Mouse (Mus musculus): ENCODE measurements around the gene Stard13. TPM values are rescaled to one million over a fixed set of nuclear protein-coding genes. Genes with fewer than 3 reads are reported as not detected.
A peak's percentile ranks its signal among the peaks of the same experiment; 100 is the strongest.

The Stard13 gene
- polyA plus RNA-seq, 1 experiment from 2014 or later: 1.4 TPM

DNA sequence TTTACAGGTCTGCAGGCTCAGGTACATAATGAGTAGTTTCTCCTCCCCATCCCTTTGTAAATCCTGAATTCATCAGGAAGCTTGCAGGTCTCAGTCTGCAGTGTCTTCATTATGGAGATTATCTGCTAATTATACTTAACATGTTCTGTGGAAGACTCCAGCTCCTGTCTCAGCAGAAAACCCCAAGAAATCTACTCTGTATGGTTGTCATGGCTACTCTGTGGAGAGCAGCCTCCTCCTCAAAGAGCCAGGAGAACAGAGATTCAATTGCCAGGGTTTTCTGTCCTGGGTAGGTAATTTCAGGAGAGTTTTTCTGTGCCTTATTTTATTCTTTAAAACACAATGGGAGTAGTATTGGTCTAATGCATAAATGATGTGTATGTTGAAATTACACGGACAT, 210.7 kb downstream of the Stard13 start:
- Histone ChIP-seq H3K27me3 (ENCODE audit: control insufficient read depth, insufficient read depth, low read length) (no peaks in the 10 kb centered on the region), H3K4me2 (peak overlapping the region; percentile 49; the same call in 1 of the 2 replicates), H3K4me3 (ENCODE audit: low read depth, low read length) (no peak overlapping the region), H3K9me3 (replicated peaks; ENCODE audit: control insufficient read depth, low read length) (no peaks in the 10 kb centered on the region), H3K4me1 (ENCODE audit: control insufficient read depth, insufficient read depth, low read length) (peaks cover 4% of the 10 kb centered on the region; the same call in 1 of the 2 replicates), H3K36me3 (ENCODE audit: control insufficient read depth, insufficient read depth, low read length) (no peaks in the 10 kb centered on the region), H3K9ac (ENCODE audit: low read depth, low read length) (no peak overlapping the region), H3K27ac (ENCODE audit: low read depth, low read length) (no peak overlapping the region)
- WGBS (ENCODE audit: insufficient replicate concordance): 12% methylated on average over 1 of the region's 1 CpGs
- no peak for ATAC-seq (replicated peaks; ENCODE audit: insufficient number of reproducible peaks, low FRiP score, low TSS enrichment)

DNA sequence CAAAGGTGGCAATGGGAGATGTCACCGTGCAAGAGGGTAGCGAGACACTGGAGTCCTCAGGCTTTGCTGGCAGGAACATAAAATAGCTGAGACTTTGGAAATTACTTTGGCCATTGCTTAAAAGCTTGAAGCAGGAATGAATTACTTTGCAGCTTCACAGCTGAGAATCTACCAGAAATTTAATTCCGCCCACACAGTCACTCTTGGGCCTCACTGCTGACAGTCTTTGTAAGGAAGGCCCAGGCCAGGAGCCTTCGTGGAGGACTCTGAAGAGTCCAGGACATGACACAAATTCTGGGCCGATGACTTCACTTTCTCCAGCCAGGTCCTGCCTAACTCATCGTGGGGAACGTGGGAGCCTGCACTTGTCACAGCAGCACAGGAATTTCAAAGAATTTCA, 211.6 kb downstream of the Stard13 start:
- no peak for ATAC-seq (replicated peaks; ENCODE audit: insufficient number of reproducible peaks, low FRiP score, low TSS enrichment)

DNA sequence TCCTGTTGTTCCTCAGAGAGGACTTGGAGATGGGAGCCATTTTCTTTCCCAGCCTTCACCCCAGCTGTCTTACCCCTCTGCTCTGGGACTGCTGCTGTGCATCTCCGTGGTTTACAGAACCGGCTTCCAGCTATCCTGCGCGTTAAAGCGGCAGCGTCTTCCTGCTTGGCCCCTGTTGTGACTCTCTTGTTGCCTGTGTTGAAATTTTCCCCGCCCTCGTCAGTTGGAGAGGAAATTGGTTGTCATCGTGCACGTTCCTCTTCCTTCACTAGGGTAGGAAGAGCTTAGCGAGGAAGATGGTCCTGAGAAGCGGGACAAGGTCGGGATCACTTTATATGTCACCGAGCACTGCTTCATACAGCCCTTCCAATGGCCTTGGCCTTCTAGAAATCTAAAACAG, 212.8 kb downstream of the Stard13 start:
- H3K27me3 ChIP-seq (ENCODE audit: control insufficient read depth, insufficient read depth, low read length): no peaks in the 10 kb centered on the region
- no peaks in the 10 kb centered on the region for H3K9me3 ChIP-seq (replicated peaks; ENCODE audit: control insufficient read depth, low read length)
- H3K9ac ChIP-seq (ENCODE audit: low read depth, low read length): no peak overlapping the region
- no peaks in the 10 kb centered on the region for H3K36me3 ChIP-seq (ENCODE audit: control insufficient read depth, insufficient read depth, low read length)
- H3K4me3 ChIP-seq (ENCODE audit: low read depth, low read length): no peak overlapping the region
- H3K27ac ChIP-seq (ENCODE audit: low read depth, low read length): no peak overlapping the region
- no peak for ATAC-seq (replicated peaks; ENCODE audit: insufficient number of reproducible peaks, low FRiP score, low TSS enrichment)
- 68% methylated on average over 14 of the region's 14 CpGs for WGBS (ENCODE audit: insufficient replicate concordance)
- H3K4me2 ChIP-seq: no peak overlapping the region; the same call in 1 of the 2 replicates
- H3K4me1 ChIP-seq (ENCODE audit: control insufficient read depth, insufficient read depth, low read length): peaks cover 4% of the 10 kb centered on the region; the same call in 1 of the 2 replicates

More for the DNA sequence above, 211.6 kb downstream of the Stard13 start:
- H3K4me2 ChIP-seq: no peak overlapping the region
- no peak overlapping the region for H3K27ac ChIP-seq (ENCODE audit: low read depth, low read length)
- peaks cover 4% of the 10 kb centered on the region; the same call in 1 of the 2 replicates for H3K4me1 ChIP-seq (ENCODE audit: control insufficient read depth, insufficient read depth, low read length)
- H3K9me3 ChIP-seq (replicated peaks; ENCODE audit: control insufficient read depth, low read length): no peaks in the 10 kb centered on the region
- H3K27me3 ChIP-seq (ENCODE audit: control insufficient read depth, insufficient read depth, low read length): no peaks in the 10 kb centered on the region
- no peak overlapping the region for H3K9ac ChIP-seq (ENCODE audit: low read depth, low read length)
- no peak overlapping the region for H3K4me3 ChIP-seq (ENCODE audit: low read depth, low read length)
- 66% methylated on average over 7 of the region's 7 CpGs for WGBS (ENCODE audit: insufficient replicate concordance)
- H3K36me3 ChIP-seq (ENCODE audit: control insufficient read depth, insufficient read depth, low read length): no peaks in the 10 kb centered on the region

DNA sequence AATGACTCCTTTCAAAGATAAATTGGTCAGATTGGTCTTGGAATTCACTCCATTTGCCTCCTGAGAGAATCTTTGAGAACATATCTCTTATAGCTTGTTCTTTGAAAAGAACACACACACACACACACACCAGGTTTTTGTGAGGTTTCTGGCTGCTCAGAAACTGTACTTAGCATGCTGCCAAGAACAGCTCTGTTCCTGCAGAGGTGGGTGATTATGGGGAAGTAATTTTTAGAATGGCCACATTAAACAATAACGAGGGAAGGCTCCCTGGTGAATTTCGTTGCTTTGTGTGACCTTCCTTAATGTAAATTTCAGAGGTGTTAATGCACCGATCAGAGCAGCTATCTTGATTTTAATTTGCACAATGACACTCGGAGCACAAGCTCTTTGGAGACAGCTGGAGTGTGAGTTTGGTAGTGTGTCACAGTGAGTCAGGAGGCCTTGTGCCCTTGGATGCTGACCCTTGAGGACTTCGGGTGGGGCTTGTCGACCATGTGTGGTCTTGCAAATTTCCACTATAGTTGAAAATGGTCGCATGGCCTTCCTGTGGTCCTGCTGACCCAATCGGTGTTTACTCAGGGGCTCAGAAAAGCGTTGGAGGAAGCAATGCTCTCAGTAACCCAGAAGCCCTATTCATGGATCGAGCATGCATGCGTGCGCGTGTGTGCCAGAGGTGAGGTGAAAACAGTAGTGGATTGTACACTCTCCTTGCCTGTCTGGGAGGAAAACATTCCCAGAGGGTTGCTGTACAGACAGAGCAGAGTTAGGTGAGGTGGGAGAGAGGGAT, 213.4 kb downstream of the Stard13 start:
- no peak for ATAC-seq (replicated peaks; ENCODE audit: insufficient number of reproducible peaks, low FRiP score, low TSS enrichment)
- H3K9me3 ChIP-seq (replicated peaks; ENCODE audit: control insufficient read depth, low read length): no peaks in the 10 kb centered on the region
- no peaks in the 10 kb centered on the region for H3K36me3 ChIP-seq (ENCODE audit: control insufficient read depth, insufficient read depth, low read length)
- H3K4me3 ChIP-seq (ENCODE audit: low read depth, low read length): no peak overlapping the region
- H3K4me1 ChIP-seq (ENCODE audit: control insufficient read depth, insufficient read depth, low read length): peaks cover 4% of the 10 kb centered on the region; the same call in 1 of the 2 replicates
- no peak overlapping the region for H3K9ac ChIP-seq (ENCODE audit: low read depth, low read length)
- H3K4me2 ChIP-seq: no peak overlapping the region; the same call in 1 of the 2 replicates
- H3K27me3 ChIP-seq (ENCODE audit: control insufficient read depth, insufficient read depth, low read length): no peaks in the 10 kb centered on the region
- 63% methylated on average over 13 of the region's 13 CpGs for WGBS (ENCODE audit: insufficient replicate concordance)
- H3K27ac ChIP-seq (ENCODE audit: low read depth, low read length): no peak overlapping the region

GRCm38 (mm10) chr5:151018959-151019358, 214.7 kb downstream of the Stard13 start:
- Histone ChIP-seq H3K36me3 (ENCODE audit: control insufficient read depth, insufficient read depth, low read length) (no peaks in the 10 kb centered on the region), H3K9ac (ENCODE audit: low read depth, low read length) (no peak overlapping the region), H3K4me1 (ENCODE audit: control insufficient read depth, insufficient read depth, low read length) (peaks cover 4% of the 10 kb centered on the region; the same call in 1 of the 2 replicates), H3K27me3 (ENCODE audit: control insufficient read depth, insufficient read depth, low read length) (no peaks in the 10 kb centered on the region), H3K4me3 (ENCODE audit: low read depth, low read length) (no peak overlapping the region), H3K27ac (ENCODE audit: low read depth, low read length) (no peak overlapping the region), H3K9me3 (replicated peaks; ENCODE audit: control insufficient read depth, low read length) (no peaks in the 10 kb centered on the region), H3K4me2 (no peak overlapping the region)
- WGBS (ENCODE audit: insufficient replicate concordance): 79% methylated on average over 5 of the region's 5 CpGs
- ATAC-seq (replicated peaks; ENCODE audit: insufficient number of reproducible peaks, low FRiP score, low TSS enrichment): no peak

GRCm38 (mm10) chr5:151018450-151018849, 215.2 kb downstream of the Stard13 start:
- Histone ChIP-seq H3K9me3 (replicated peaks; ENCODE audit: control insufficient read depth, low read length) (no peaks in the 10 kb centered on the region), H3K4me1 (ENCODE audit: control insufficient read depth, insufficient read depth, low read length) (peaks cover 4% of the 10 kb centered on the region; the same call in 1 of the 2 replicates), H3K4me3 (ENCODE audit: low read depth, low read length) (no peak overlapping the region), H3K27me3 (ENCODE audit: control insufficient read depth, insufficient read depth, low read length) (no peaks in the 10 kb centered on the region), H3K4me2 (no peak overlapping the region), H3K27ac (ENCODE audit: low read depth, low read length) (no peak overlapping the region), H3K9ac (ENCODE audit: low read depth, low read length) (no peak overlapping the region), H3K36me3 (ENCODE audit: control insufficient read depth, insufficient read depth, low read length) (no peaks in the 10 kb centered on the region)
- 77% methylated on average over 5 of the region's 5 CpGs for whole genome bisulfite sequencing (ENCODE audit: insufficient replicate concordance)
- ATAC-seq (replicated peaks; ENCODE audit: insufficient number of reproducible peaks, low FRiP score, low TSS enrichment): no peak

DNA sequence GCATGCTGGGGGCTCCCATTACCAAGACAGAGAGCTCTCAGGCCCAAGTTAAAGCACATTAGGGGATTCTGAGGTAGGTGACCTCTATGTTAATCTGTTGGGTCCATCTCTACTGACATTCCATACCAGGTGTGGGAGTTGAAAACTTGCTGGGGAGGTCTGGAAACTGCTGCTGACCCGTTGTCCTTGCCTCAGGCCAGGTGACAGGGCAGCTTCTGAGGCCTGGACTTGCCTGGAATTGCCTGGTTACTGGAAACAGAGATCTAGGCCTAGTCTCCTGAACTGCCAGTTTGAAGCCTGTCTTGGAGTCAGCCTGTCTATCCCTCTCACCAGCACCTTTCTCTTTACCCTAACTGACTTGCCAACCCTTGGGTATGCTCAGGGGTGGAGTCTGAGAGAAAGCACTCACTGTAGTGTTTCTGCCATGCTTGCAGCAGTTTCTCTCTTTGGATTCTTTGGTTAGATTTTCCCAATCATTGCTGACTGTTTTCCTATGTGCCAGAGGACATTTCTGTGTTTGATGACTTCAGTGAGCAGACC, 229.3 kb downstream of the Stard13 start:
- no peaks in the 10 kb centered on the region for H3K36me3 ChIP-seq (ENCODE audit: control insufficient read depth, insufficient read depth, low read length)
- no peak overlapping the region for H3K9ac ChIP-seq (ENCODE audit: low read depth, low read length)
- no peak overlapping the region for H3K4me2 ChIP-seq
- no peaks in the 10 kb centered on the region for H3K27me3 ChIP-seq (ENCODE audit: control insufficient read depth, insufficient read depth, low read length)
- H3K9me3 ChIP-seq (replicated peaks; ENCODE audit: control insufficient read depth, low read length): no peaks in the 10 kb centered on the region
- H3K4me1 ChIP-seq (ENCODE audit: control insufficient read depth, insufficient read depth, low read length): no peaks in the 10 kb centered on the region
- H3K4me3 ChIP-seq (ENCODE audit: low read depth, low read length): no peak overlapping the region
- no peak overlapping the region for H3K27ac ChIP-seq (ENCODE audit: low read depth, low read length)
- no peak for ATAC-seq (replicated peaks; ENCODE audit: insufficient number of reproducible peaks, low FRiP score, low TSS enrichment)
- WGBS (ENCODE audit: insufficient replicate concordance): 50% methylated on average over 1 of the region's 1 CpGs

DNA sequence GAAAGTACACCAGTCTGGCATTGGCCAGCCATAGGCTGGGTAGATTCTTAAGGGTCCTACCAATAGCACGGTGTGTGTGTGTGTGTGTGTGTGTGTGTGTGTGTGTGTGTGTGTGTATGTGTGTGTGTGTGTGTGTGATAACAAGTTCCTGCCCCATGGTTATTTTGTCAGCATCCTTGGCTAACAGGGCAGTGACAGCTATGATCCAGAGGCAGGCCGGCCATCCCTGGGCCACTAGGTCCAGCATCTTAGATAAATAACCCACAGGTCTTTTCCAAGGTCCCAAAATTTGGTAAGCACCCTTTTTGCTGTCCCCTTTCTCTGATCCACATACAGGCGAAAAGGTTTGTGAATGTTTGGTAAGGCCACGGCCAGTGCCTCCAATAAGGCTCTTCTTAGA, 231.6 kb downstream of the Stard13 start:
- H3K27me3 ChIP-seq (ENCODE audit: control insufficient read depth, insufficient read depth, low read length): no peaks in the 10 kb centered on the region
- no peaks in the 10 kb centered on the region for H3K36me3 ChIP-seq (ENCODE audit: control insufficient read depth, insufficient read depth, low read length)
- no peak for ATAC-seq (replicated peaks; ENCODE audit: insufficient number of reproducible peaks, low FRiP score, low TSS enrichment)
- no peak overlapping the region for H3K9ac ChIP-seq (ENCODE audit: low read depth, low read length)
- WGBS (ENCODE audit: insufficient replicate concordance): 90% methylated on average over 4 of the region's 4 CpGs
- H3K4me1 ChIP-seq (ENCODE audit: control insufficient read depth, insufficient read depth, low read length): no peaks in the 10 kb centered on the region
- H3K4me2 ChIP-seq: no peak overlapping the region
- H3K4me3 ChIP-seq (ENCODE audit: low read depth, low read length): no peak overlapping the region
- no peak overlapping the region for H3K27ac ChIP-seq (ENCODE audit: low read depth, low read length)
- no peaks in the 10 kb centered on the region for H3K9me3 ChIP-seq (replicated peaks; ENCODE audit: control insufficient read depth, low read length)

Data from heart, embryonic 11.5 days (tissue).